Mouse (Mus musculus) frontal cortex, postnatal 14 days (tissue): ENCODE data around the gene Cdca8.

Source experiments
- DNase-seq, 2 experiments: peaks; one replicate each; pipeline ENCODE4 v3.0.0; 2022; ENCODE audit warnings: low spot score in 2 of 2

Cdca8 gene

DNA sequence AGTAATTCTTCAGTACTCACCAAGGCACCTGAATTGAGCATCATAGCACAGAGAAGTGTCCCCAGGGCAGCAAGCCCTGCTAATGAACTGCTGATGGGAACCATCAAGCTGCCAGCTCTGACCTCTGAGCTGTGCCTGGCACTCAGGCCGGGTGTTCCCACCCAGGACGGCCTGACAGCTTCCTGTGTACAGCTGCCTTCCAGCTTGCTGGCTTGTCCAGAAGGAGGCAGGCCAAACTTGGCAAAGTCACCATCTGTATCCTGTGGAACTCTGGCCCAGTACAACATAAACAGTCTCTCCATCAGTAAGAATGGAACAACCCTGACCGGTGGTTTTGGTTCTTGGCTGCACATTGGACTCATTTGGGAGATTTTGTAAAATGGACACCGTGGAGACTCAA is 14.4 kb upstream of the Cdca8 start:
- DNase-seq: no peak

DNA sequence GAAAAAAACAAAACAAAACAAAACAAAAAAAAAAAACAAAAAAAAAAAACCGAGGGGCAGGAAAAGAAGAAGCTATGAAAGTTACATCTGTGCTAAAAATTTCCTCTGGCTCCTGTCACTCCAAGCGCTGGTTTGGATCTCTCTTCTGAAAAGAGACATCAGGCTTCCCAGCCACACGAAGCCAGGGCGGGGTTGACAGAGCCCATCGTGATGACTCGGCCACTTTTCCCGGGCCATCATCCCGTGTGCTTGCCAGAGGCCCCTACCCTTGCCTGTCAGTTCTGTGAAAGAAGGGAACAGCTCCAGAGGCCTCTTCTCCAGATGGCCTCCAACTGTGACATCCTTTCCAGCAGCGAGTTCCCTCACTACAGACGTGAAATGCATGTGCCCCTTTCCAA is 11.9 kb upstream of the Cdca8 start:
- DNase-seq: no peak

DNA sequence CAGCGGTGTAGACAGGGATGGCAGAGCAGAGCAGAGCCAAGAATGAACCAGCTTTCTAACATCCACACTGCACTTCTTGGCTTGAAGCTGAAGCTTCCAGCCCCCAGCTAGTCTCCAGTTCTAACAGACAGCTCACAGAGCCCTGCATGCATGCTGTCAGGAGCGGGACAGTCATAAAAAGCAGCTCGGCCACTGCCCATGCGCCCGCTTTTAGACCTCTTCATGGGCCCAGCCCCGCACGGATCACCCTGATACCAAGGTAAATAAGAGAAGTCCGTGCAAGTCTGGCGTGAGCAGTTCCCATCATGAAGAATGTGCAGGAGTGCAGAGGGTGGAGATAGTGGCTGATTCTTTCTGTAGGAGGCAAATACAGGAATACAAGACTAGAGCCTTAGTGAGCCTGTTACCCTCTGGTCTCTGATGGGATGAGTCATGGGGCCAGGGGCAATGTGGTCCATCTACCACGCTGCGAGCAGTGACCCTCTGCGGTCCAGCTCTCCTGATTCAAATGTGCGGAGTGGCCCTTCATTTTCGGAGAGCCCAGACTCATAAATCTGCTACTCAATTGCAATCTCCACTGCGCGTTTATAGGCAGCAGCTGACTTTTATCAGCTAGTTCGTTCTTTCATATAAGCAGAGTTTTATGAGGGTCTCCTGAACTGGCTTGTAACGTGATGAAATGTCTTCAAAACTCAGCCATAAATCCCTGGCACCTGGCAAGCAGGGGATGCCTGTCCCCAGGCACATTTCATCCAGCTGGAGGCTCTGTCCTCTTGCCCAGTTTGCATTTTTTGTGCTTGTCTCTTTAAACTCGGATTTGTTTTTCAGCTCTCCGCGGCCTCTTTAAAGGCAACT is 11.3 kb upstream of the Cdca8 start:
- no peak for DNase-seq

DNA sequence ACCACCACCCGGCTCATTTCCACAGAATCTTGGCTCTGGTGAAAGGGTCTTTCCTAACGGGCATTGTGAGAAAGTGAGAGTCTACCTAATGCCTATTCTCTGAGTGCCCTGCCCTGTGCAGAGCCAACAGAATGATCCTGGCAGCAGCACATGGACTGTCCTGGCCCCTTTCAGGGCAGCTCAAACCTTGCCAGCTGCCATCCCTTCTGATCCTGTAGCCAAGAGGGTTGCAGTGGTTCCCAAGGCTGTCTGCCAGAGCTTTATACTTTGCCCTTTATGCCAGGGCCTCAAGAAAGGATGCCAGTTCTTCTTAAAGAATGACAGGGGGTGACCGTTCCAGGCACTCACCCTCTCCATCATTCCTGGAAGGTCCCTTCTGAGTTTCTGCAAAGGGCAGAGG is 10.4 kb upstream of the Cdca8 start:
- DNase-seq: no peak

DNA sequence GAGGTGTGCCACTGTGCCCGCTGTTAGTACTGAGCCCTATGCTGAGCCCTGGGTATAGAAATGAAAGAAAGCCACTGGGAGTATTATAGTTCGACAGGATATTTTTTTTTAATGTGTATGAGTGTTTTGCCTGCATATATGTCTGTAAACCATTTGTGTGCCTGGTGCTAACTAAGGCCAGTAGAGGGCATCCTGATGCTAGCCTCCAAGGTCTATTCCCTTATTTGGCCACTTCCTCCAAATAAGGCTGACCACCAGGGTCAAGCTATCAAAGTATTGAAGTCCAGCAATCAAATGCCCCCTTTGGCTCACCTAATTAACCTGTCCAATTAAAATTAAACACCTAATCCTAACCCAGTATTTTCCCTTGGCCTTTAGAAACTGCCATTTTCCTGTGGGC is 5.8 kb upstream of the Cdca8 start:
- no peak for DNase-seq

DNA sequence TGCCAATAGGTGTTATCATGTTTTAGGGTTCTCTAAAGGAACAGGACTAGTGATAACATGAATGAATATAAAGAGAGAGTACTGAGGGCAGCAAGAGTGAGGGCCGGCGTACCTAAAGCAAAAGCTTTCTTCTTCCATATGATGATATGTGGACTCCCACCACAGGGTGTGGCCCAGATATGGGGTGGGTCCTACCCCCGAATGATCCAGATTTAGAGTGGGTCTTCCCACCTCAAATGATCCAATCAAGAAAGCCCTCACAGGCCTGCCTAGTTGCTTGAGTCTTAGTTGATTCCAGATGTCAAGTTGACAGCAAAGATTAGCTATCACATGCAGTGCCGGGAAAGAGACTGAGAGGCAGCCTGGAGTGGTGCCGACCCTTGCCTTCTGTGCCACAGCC is 4.7 kb upstream of the Cdca8 start:
- no peak for DNase-seq

DNA sequence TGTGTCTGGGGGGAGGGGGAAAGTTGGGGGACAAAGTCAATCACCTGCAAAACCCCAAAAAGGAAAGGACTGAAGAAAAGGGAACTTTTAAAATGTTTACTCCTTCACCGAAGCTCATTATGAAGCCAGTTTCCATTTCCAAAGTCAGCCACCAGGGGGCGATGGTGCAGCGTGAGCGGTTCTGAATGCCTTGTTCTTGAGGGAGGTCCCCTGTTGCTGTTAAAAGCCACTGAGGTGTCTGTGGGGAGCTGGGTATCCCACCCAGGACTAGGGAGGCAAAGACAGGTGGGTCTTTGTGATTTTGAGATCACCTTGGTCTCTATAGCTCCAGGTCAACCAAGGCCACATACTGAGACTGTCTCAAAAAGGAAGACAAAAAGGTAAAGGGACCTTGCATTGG is 3.9 kb upstream of the Cdca8 start:
- peak; percentile 48 to 80 for DNase-seq

DNA sequence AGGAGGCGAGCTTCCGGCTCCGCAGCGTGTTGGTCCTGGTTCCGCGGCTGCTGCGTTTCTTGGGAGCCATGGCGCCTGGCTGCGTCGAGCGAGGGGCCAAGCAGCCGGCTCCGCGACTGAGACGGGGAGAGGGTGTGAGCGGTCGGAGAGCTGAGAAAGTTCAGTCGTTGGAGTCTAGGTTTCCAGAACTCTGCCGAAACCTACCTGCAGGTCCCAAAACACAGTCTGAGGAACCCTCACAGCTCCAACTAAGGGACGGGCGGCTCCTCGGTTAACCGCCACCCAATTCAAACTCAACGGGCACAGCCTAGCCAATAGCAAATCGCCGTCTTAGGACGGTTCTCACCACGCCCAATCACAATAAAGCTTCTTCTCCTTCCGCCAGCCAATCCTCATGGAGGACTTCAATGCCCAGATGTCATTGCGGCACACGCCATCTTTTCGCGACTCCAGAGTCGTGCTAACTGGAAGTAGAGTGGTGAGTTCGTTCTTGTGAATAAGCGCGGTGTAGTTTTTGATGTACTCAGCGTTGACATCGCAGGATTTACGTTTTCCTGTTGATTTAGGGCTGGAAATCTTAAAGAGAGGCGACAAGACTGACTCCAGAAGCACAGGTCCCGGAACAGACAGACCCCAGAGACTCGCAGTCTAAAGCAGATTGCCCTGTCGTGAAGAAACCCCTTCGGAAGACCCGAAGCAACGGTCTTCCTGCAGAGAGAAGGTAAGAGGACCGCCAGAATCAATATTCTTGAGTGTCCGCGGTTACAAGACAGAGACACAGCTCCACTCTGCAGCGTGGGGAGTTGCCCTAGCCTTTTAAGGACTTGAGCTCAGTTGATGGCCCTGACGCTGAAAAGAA is 2.3 kb downstream of the Cdca8 start, which contains the start of gene 9930104L06Rik:
Gene 9930104L06Rik (plus strand): TSS at position 436 of the 859 bp plus-strand sequence.
- DNase-seq: peak; percentile 93 to 94

DNA sequence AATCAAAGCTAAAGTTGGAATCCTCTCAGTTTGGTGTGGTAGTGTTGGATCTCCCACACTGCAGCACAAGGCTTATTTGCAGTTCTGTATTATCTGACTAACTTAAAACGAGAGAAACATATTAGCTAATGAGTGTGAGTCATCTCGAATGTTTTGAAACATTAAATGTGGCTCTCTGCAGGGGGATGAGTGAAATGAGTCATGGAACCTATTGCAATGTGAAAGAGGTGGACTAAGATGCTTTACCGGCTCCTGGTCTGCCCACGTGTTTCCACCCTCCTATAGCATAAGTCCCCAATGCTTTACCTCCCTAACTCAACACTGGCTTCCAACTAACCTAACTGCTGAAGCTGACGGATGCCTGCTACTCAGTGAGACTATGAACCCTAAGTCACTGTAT is 11.0 kb downstream of the Cdca8 start:
- no peak for DNase-seq

DNA sequence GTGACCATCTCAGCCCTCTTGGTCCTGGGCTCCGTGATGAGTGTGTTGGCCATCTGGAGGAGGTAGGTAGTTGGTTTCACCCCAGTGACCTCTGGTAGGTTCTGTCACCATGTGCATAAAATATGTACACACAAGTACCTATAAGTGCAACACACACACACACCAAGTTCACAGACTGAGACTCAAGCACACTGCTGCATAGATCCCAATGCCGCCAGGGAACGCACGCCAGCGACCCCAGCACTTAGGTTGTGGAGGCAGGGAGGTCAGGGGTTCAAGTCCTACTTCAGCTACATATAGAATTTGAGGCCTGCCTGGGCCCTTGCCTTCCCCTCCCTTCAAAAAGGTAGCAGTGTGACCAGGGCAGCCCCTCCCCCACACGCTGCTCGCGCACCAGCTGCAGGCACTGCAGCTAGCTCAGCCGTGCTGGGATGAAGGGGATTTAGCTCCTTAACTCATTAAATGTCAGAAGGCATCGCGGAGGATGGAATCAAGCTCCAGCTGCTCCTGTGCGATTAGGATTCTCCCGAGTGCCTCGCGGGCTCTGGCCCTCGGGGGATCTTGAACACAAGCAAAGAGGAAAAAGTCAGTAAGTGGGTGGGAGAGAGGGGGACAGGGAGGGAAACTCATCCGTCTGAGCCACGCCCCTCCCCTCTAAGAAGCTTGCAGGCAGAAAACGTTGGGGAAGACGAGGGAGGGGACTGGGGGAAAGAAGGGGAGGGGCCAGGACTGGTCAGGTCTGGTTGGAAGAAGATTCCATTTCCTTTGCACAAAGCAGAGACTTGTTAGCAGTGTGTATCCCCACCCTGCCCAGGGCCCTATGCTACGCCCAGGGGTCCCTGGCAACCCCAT is 32.9 kb downstream of the Cdca8 start:
- no peak for DNase-seq

DNA sequence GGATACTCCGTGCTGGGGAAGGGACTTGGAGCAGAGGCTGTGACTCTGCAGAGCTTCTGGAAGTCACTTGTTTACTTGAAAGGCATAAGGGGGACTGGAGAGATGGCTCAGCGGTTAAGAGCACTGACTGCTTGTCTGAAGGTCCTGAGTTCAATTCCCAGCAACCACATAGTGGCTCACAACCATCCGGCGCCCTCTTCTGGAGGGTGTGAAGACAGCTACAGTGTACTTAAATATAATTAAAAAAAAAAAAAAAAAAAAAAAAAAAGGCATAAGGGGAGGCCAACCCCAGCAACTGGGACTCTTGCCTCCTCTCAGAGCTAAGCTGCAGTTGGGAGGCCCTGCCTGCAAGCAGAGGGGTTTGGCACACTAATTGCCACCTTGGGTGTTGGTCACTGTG is 33.7 kb downstream of the Cdca8 start:
- no peak for DNase-seq

DNA sequence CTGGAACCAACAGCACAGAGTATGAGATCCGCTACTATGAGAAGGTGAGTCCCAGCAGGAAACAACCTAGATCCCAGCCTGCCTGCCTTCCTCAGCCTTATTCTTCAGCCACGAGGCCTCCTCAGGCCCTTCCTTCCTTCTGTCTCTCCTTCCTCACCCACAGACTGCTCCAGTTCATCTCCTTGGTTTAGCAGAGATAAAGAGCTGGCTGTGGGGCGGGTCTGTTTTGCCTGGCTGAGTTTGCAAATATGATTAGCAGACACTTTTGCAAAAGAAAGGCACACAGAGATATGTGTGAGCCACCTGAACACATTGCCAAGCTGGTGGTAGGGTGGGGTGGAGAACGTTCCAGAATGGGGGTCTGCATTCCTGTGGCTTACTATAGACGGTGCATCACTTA is 39.2 kb downstream of the Cdca8 start:
- no peak for DNase-seq

DNA sequence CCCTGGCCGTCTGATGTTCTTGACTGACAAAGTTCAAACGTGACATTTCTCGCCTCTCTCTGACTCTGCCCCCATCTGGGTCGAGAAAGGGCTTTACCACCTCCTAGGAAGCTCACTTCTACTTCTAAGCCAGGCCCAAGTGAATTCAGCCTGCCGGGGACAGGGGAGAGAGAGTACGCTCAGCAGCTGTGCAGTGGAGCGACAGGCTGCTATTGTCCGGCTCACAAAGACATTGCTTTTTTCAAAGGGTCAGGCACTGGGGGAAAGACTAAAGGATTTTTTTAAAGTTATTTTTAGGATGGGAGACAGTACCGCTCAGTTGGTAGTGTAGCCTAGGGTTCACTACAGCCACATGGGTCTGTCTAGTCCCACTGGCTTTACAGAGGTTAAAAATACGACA is 40.7 kb downstream of the Cdca8 start:
- DNase-seq: no peak

DNA sequence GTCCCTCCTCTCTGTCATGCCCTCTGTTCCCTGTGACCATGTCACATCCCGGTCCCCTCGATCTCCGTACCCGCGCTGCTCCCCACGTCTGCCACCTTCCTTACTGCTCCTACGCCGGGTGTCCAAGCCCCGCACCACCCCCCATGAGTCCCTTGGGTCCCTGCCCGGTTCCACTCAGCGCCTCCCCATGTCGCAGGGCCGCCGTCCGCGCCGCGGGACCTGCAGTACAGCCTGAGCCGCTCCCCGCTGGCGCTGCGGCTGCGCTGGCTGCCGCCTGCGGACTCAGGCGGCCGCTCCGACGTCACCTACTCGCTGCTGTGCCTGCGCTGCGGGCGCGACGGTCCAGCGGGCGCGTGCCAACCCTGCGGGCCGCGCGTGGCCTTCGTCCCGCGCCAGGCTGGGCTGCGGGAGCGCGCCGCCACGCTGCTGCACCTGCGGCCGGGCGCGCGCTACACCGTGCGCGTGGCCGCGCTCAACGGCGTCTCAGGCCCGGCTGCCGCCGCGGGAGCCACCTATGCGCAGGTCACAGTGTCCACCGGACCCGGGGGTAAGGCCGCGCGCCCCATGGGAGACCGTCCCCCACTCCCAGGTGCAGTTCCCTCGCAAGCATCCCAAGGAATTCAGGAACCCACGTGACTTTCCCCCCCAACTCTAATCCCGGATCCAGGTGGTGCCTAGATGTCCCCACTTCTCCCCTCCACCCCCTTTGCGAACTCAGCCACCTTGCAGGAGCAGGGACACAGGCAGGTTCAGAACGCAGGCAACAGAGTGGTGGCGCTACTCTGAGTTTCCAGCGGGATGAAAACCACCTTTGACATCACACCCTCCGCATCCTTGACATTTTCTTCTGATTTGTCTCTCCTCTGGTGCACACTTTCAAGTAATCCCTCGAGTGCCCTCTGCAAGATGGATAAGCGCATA is 44.3 kb downstream of the Cdca8 start:
- peak in 1 of 2 experiments; percentile 34 for DNase-seq

DNA sequence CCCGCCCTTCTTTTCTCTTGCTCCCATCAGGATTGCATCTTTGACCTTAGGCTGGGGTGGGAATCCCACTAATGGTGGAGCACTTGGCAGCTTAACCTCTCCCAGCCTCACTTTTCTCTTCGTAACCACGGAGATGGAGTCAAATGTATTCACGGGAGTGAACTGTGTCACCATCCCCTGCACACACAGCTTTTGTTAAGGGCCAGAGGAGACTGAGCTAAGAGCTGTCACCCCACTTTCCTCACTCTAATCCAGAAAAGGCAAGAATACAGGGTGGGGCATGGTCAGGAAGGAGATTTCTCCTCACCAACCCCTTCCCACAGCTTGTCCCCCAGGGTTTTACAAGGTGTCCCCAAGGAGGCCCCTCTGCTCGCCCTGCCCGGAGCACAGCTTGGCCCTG is 45.3 kb downstream of the Cdca8 start:
- no peak for DNase-seq

DNA sequence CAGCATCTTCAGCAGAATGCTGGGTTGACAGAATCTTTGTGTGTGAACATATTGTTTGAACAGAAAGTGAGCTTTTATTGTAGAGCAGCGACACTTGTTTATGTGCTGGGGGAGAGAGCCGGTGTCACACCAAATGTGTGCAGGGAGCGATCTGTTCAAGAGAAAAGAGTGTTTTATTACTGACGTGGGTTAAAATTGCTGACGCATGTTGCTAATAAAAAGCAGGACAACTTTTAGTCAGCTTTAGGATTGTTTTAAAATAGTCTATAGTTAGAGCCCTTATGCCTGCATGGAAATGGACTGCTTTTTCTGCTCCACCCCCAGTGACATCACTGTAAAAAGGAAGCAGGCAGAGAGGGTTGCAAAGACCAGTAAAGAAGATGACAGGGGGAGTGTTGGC is 48.3 kb downstream of the Cdca8 start:
- no peak for DNase-seq

DNA sequence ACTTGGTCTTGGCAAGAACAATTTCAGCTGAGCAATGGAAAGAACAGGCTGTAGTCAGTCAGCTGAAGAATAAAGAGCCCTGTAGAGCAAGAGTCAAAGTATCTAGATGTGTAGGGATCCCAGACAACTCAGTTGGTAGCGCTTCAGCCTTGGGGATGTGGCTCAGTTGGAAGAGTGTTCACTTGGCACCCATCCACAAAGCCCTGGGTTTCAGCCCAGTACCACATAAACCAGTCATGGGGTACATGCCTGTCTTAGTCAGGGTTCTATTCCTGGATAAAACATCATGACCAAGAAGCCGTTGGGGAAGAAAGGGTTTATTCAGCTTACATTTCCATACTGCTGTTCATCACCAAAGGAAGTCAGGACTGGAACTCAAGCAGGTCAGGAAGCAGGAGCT is 49.2 kb downstream of the Cdca8 start:
- no peak for DNase-seq

DNA sequence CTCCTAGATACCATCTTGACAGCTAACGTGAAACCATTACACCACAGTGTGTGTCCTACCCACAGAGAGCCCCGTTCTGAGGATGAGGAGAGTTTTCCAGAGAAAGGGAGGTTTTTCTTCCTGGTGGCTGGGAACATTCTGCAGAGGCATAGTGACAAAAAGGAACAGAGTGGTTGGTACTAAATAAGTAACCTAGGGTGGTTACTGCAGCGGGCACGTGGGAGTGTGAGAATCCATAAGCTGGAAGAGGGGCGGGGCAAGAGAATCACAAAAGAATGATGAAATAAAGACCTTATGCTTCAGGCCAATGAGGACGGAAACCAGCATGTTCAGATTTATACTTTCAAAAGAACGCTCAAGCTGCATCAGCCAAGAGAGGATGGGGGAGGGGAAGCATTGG is 50.4 kb downstream of the Cdca8 start:
- DNase-seq: no peak

DNA sequence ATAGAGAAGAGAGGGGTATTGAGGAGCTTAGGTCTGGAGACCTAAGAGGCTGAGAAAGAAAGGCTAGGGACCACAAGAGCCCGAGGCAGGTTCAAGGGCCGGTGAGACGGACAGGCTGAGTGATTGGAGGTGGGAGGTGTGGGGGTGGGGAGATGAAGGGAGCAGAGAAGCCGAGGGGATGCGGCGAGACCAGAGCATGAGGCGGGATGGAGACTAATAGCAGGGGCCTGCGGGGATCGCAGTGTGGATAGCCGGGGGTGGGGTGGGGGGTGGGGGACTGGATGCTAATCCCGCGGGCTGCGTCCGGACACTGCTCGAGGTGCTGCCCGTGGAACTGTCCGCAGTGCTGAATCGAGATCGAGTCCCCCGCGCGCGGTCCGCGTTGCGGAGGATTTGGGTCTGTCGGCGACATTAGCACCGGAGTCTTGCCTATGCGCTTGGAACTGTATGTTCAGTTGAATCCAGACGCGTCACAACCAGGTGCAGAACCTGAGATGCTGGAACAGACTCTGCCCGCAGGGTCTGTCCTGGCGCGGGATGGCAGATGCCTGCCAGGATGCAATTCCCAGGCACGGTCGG is 56.9 kb downstream of the Cdca8 start:
- DNase-seq: no peak

DNA sequence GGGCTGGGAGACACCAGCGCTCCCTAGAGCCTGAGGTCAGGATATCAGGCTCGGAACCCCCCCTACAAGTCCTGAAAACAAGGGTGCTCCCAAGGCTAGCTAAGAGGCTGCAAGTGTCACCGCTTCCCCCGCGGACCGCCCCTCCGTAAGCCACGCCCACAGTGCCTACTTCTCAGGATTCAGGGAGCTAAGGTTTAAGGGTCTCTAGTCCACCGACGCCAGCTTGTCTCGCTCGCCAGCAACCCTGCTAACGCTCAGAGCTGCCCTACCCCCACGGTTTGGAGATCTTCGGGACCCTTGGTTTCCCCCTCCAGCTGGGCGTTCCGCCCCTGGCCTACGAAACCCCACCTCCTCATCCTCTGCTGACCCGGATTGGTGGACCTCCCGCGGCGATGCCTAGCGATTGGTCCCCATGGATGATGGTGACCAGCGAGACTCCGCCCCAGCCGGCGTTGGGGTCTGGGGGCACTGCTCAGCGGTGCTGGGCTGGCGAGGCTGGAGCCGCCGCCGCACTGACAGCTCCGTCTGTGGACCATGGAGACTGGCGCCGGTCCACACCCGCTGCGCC is 57.7 kb downstream of the Cdca8 start:
- peak; percentile 81 to 82 for DNase-seq
